Mouse (Mus musculus): Measurements from ENCODE around the gene Nfix. TPM values are rescaled to one million over a fixed set of nuclear protein-coding genes. Genes with fewer than 3 reads are reported as not detected.
A peak's percentile ranks its signal among the peaks of the same experiment; 100 is the strongest.

The Nfix gene
- 82.8 and 89.1 TPM in 2 replicates for polyA plus RNA-seq (2012; rRNA removed)

GRCm38 (mm10) chr8:84799999-84800831, at the start of gene Nfix:
Nfix (minus strand) TSS chr8:84800344.
- Histone ChIP-seq H3K4me3 (ENCODE audit: insufficient read depth, low read length) (peak within 1 kb of the TSS; percentile 41), H3K4me1 (ENCODE audit: control insufficient read depth, insufficient read depth, low read length) (peaks cover 9% of the 10 kb centered on the region), H3K27ac (ENCODE audit: insufficient read depth, low read length) (peak within 1 kb of the TSS; percentile 93)
- TF ChIP-seq CTCF (IDR thresholded peaks at IDR 0.05; ENCODE audit: extremely low read depth, insufficient read depth, low read length) (no peak), POLR2A (IDR thresholded peaks at IDR 0.05; ENCODE audit: extremely low read depth, insufficient read depth, low read length) (no peak)

DNA sequence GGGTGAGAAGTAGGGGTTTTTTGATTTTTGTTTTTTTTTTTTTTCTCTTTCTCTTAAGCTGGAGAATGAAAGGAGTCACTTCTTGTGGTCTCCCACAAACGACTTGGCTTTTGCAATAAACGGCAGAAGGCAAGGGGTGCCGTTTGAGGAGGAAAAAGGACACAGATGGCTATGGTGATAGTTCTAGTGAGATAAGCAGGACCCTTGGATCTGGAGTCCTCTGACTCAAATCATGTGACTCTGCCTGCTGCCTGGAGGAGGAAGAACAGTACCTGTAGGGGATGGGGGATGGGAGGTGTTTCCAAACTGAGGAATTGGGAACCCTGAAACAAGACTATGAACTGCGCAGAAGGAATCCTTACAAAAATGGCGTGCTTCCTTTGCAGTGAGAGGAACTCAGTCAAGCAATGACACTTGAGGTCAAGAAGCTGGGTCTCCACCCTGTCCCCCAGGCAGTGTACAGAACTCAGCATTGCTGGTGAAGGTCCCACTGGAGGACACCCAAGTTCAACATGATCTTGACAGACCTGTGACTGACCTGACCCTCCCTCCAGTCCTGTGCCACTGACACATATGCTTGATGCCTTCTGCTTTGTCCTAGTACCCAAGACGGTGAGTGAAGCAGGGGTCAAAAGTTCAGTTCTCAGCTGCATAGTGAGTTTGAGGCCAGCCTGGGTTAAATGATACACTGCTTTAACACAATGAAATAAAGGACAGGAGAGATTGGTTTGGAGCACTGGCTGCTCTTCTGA, 47.7 kb upstream of the Nfix start:
- Histone ChIP-seq H3K4me3 (ENCODE audit: insufficient read depth, low read length) (peak overlapping the region; percentile 86; the same call in 1 of the 2 replicates), H3K4me1 (ENCODE audit: control insufficient read depth, insufficient read depth, low read length) (no peaks in the 10 kb centered on the region), H3K27ac (ENCODE audit: insufficient read depth, low read length) (no peak overlapping the region)
- no peak for TF ChIP-seq POLR2A (IDR thresholded peaks at IDR 0.05; ENCODE audit: extremely low read depth, insufficient read depth, low read length)
- TF ChIP-seq CTCF (IDR thresholded peaks at IDR 0.05; ENCODE audit: extremely low read depth, insufficient read depth, low read length) = no peak

DNA sequence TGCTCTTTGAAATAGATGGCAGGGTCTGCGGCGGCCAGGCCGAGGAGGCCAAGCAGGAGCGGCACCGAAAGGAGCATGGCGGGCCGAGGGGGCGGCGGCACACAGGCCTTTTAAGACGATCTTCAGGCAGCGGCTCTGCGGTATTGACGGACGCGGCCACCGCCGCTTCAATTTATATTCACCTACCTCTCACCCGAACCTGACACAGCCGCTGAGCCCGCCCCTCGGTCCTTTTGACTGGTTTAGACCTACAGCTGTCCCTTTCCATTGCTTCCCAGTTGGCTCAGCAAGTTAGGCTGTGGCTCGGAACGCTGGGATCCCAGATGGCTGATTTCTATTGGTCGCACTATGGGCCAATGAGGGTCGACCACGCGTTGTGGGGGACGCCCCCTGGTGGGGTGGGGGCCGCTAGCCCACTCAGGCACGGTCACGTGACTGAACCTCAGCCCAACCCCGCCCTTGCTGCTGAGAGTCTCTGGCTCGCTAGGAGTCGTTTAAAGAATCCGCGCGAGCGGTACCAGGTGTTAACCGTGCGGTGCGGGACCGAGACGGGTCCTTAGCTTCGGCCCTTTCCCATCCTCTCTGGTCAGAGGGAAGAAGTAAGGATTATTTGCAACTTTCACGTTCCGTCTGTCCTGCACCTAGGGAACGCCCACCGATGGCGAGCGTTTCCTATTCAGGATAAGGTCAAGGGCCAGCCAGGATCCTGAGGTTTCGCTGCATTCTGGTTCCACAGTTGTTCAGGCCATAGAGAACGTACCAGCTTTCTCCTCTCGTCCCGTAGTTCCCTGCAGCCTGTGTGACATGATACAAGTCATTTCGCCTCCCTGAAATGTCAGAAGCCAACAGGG, 46.8 kb upstream of the Nfix start, which contains the start of gene Calr:
Gene Calr, minus strand, starts transcription at position 213 of the 851 bp plus-strand sequence.
- Histone ChIP-seq H3K4me1 (ENCODE audit: control insufficient read depth, insufficient read depth, low read length) (no peaks in the 10 kb centered on the region), H3K4me3 (ENCODE audit: insufficient read depth, low read length) (peak within 1 kb of the TSS; percentile 86), H3K27ac (ENCODE audit: insufficient read depth, low read length) (peak within 1 kb of the TSS; percentile 13)
- peak; percentile 99 for TF ChIP-seq POLR2A (IDR thresholded peaks at IDR 0.05; ENCODE audit: extremely low read depth, insufficient read depth, low read length)
- TF ChIP-seq CTCF (IDR thresholded peaks at IDR 0.05; ENCODE audit: extremely low read depth, insufficient read depth, low read length) = no peak

DNA sequence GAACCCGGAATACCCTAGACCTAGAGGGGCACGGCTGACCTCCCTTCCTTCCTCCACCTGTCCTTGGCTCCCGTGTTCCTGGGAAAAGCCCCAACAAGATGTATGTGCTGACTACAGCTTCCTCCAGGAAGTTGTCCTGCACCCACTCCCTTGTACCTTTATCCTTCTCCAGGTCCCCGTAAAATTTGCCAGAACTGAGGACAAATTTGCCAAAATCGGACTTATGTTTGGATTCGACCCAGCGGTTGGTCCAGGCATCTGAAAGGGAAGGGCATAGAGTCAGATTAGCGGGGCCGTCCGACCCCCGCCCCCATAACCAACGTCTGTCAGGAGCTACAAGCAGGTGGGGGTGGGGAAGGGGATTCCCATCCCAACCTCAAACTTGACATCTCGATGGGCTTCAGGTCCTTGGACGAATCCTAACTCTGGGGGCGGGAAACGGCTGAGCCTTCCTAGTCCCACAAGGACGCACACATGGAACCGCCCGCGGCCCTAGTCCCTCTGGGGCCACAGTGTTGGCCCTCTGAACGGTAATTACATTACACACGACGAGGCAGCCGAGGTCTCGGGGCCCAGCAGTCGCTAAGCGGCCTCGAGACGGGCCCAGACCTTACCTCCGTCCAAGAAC, 46.1 kb upstream of the Nfix start:
- H3K27ac ChIP-seq (ENCODE audit: insufficient read depth, low read length) = peak overlapping the region; percentile 13
- no peaks in the 10 kb centered on the region for H3K4me1 ChIP-seq (ENCODE audit: control insufficient read depth, insufficient read depth, low read length)
- TF ChIP-seq CTCF (IDR thresholded peaks at IDR 0.05; ENCODE audit: extremely low read depth, insufficient read depth, low read length) (no peak), POLR2A (IDR thresholded peaks at IDR 0.05; ENCODE audit: extremely low read depth, insufficient read depth, low read length) (no peak)
- H3K4me3 ChIP-seq (ENCODE audit: insufficient read depth, low read length) = peak overlapping the region; percentile 86

- TF ChIP-seq CTCF (IDR thresholded peaks at IDR 0.05; ENCODE audit: extremely low read depth, insufficient read depth, low read length) (0 out of 2 replicates have a peak, but pooled peaks have one; percentile 16), POLR2A (IDR thresholded peaks at IDR 0.05; ENCODE audit: extremely low read depth, insufficient read depth, low read length) (no peak)
- H3K4me1 ChIP-seq (ENCODE audit: control insufficient read depth, insufficient read depth, low read length) = no peaks in the 10 kb centered on the region
- 0 out of 2 replicates have a peak overlapping the region, but pooled peaks have one; percentile 13 for H3K27ac ChIP-seq (ENCODE audit: insufficient read depth, low read length)
- H3K4me3 ChIP-seq (ENCODE audit: insufficient read depth, low read length) = peak overlapping the region; percentile 86
Observed at GRCm38 (mm10) chr8:84845355-84846093, 45.4 kb upstream of the Nfix start.

DNA sequence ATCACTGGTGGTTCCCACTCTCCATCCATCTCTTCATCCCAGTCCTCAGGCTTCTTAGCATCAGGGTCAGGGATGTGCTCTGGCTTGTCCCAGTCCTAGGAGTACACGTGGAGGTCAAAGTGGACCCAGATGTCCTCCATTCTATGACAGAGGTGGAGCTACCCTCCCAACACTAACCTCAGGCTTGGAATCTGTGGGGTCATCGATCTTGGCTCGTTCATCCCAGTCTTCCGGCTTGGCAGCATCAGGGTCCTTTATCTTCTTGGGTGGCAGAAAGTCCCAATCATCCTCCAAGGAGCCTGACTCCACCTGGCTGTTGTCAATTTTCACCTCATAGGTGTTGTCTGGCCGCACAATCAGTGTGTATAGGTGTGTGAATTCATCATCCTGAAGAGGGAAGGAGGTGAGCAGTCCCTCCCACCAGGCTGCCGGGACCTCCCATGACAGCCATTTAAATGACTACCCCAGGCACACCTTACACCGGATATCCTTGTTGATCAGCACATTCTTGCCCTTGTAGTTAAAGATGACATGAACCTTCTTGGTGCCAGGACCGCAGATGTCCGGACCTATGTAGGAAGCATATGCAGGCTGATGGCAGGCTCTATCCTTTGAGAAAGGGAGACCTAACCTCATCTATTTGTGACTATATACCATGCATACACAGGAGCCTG, 44.4 kb upstream of the Nfix start:
- no peaks in the 10 kb centered on the region for H3K4me1 ChIP-seq (ENCODE audit: control insufficient read depth, insufficient read depth, low read length)
- H3K4me3 ChIP-seq (ENCODE audit: insufficient read depth, low read length) = no peak overlapping the region; the same call in 1 of the 2 replicates
- TF ChIP-seq CTCF (IDR thresholded peaks at IDR 0.05; ENCODE audit: extremely low read depth, insufficient read depth, low read length) = no peak
- TF ChIP-seq POLR2A (IDR thresholded peaks at IDR 0.05; ENCODE audit: extremely low read depth, insufficient read depth, low read length) = no peak

GRCm38 (mm10) chr8:84841514-84841913, 41.4 kb upstream of the Nfix start:
- TF ChIP-seq POLR2A (IDR thresholded peaks at IDR 0.05; ENCODE audit: extremely low read depth, insufficient read depth, low read length) = no peak
- Histone ChIP-seq H3K4me3 (ENCODE audit: insufficient read depth, low read length) (no peak overlapping the region), H3K27ac (ENCODE audit: insufficient read depth, low read length) (no peak overlapping the region), H3K4me1 (ENCODE audit: control insufficient read depth, insufficient read depth, low read length) (no peaks in the 10 kb centered on the region)

More for the DNA sequence above, 44.4 kb upstream of the Nfix start:
- no peak overlapping the region for H3K27ac ChIP-seq (ENCODE audit: insufficient read depth, low read length)

All from cortical plate, adult 2 months (tissue).